Mouse (Mus musculus) left cerebral cortex, postnatal 36 days (tissue): ENCODE measurements around the gene Ugt1a9. TPM values are rescaled to one million over a fixed set of nuclear protein-coding genes. Genes with fewer than 3 reads are reported as not detected.

Source experiments
- DNase-seq, 2 experiments: peaks; one replicate each; pipeline ENCODE4 v3.0.0; 2021 to 2022; ENCODE audit warnings: low spot score in 2 of 2, mixed read lengths in 1 of 2
- intact Hi-C: fragments of 180-260 bp; cut with DNase I; formaldehyde crosslinking; loops from one replicate; pipeline ENCODE4 v1.15.1; 2025
- total RNA-seq, 2 experiments: library from RNA; stranded (reverse); gene quantifications; 2 replicates each; pipeline ENCODE4 v1.2.3; 2021

Ugt1a9 gene
- total RNA-seq, 2 experiments from 2014 or later, result not detected

GRCm38 (mm10) chr1:88264237-88264868 lies 193.8 kb downstream of the Ugt1a9 start:
- intact Hi-C loops, result no loop called here
- no peak for DNase-seq

- no peak for DNase-seq
- intact Hi-C loops, result no loop called here
Measured at GRCm38 (mm10) chr1:88264869-88265240, 194.3 kb downstream of the Ugt1a9 start.

GRCm38 (mm10) chr1:88266123-88266522 lies 195.5 kb downstream of the Ugt1a9 start:
- no peak for DNase-seq
- intact Hi-C loops, result no loop called here

GRCm38 (mm10) chr1:88267489-88267888 lies 196.9 kb downstream of the Ugt1a9 start:
- DNase-seq, result no peak
- intact Hi-C loops, result no loop called here

- no peak for DNase-seq
- intact Hi-C loops, result no loop called here
Measured at GRCm38 (mm10) chr1:88268070-88268469, 197.5 kb downstream of the Ugt1a9 start.

Other genes with a start within 250 kb of the Ugt1a9 start
- 100 to 1,000 TPM in 1 of 2 experiments, 10 to 100 TPM in 1; 88.0 to 122 TPM for gene Dgkd, start 217.5 kb upstream of the Ugt1a9 start, total RNA-seq
- gene Usp40, start 62.2 kb upstream of the Ugt1a9 start, total RNA-seq, result 10 to 100 TPM; 15.1 to 27.2 TPM
- not detected for gene Ugt1a10, start 15.4 kb upstream of the Ugt1a9 start, total RNA-seq
- gene Ugt1a8, start 17.0 kb downstream of the Ugt1a9 start, total RNA-seq, result not detected
- gene Ugt1a7c, start 24.3 kb downstream of the Ugt1a9 start, total RNA-seq, result under 1 TPM; 0.44 to 0.82 TPM
- under 1 TPM in 1 of 2 experiments, not detected in 1; 0.22 TPM for gene Ugt1a6b, start 32.5 kb downstream of the Ugt1a9 start, total RNA-seq
- gene Ugt1a6a, start 64.0 kb downstream of the Ugt1a9 start, total RNA-seq, result 1 to 10 TPM in 1 of 2 experiments, under 1 TPM in 1; 0.96 to 1.2 TPM
- gene Ugt1a5, start 95.2 kb downstream of the Ugt1a9 start, total RNA-seq, result not detected
- gene Ugt1a2, start 129.8 kb downstream of the Ugt1a9 start, total RNA-seq, result not detected
- gene Dnajb3, start 135.0 kb downstream of the Ugt1a9 start, total RNA-seq, result 1 to 10 TPM; 2.2 to 2.5 TPM
- under 1 TPM in 1 of 2 experiments, not detected in 1; 0.18 TPM for gene Ugt1a1, start 141.2 kb downstream of the Ugt1a9 start, total RNA-seq
- under 1 TPM in 1 of 2 experiments, not detected in 1; 0.07 TPM for gene Mroh2a, start 156.2 kb downstream of the Ugt1a9 start, total RNA-seq
- gene Hjurp, start 206.8 kb downstream of the Ugt1a9 start, total RNA-seq, result 10 to 100 TPM; 33.0 to 38.9 TPM
- under 1 TPM in 1 of 2 experiments, not detected in 1; 0.25 TPM for gene Trpm8, start 206.9 kb downstream of the Ugt1a9 start, total RNA-seq